Mouse (Mus musculus) kidney, adult 2 months (tissue): ENCODE measurements at regions not wholly inside any gene's neighbourhood (a gene's known extent, or its start where the extent isn't known, plus 50 kb on each side); places are given as distances from the start of the nearest gene placed in this dataset.

Source experiments
- CTCF ChIP-seq: fragments of 200-500 bp; conservative IDR thresholded peaks from 2 replicates; pipeline ENCODE4 v1.5.1; 2011; ENCODE audit warnings: low read depth, mild to moderate bottlenecking, control low read depth, low read length, moderate library complexity, mixed read lengths; ENCODE audit not compliant: insufficient read depth, insufficient read length
- POLR2A ChIP-seq: fragments of 200-500 bp; IDR thresholded peaks from one replicate; pipeline ENCODE4 v1.6.1; 2011; ENCODE audit warnings: low read depth, low read length, control low read depth

GRCm38 (mm10) chr1:55915940-55916339 lies 510.2 kb downstream of the Plcl1 start:
- no peak for TF ChIP-seq CTCF
- TF ChIP-seq POLR2A: no peak
